Mouse (Mus musculus): ENCODE results near the gene Ctc1. TPM values are rescaled to one million over a fixed set of nuclear protein-coding genes. Genes with fewer than 3 reads are reported as not detected.

The Ctc1 gene
- total RNA-seq, 2 experiments from 2014 or later: 35.5 to 36.0 TPM

DNA sequence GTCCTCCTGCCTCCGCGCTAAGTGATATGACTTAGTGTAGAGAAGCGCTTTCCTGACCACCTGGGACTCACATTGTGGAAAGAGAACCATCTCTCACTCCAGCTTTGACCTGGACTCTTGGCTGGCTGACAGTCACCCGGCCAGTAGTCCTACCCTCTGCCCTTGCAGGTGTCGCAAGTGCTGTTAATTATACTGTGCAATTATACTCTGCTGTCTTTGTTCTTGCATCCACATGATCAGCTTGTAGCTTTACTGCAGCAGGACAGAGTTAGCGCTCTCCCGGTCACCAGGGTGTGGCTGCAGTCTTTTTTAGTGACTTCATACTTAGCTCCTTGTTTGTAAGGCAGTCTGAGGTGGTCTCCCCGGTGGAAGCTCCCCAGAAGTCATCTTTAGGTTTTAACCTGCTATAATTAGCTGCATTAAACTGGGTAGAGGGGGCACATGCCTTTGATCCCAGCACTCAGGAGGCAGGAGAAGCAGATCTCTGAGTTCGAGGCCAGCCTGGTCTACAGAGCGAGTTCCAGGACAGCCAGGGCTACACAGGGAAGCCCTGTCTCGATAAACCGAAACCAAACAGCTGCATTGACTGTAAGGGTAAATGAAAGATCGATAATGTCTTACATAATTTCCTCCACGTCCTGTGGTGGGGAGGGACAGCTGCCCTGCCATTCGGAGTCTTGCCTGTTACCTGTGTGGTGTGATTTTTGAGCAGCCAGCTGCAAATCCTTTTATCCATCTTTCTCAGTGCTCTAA, 64.6 kb downstream of the Ctc1 start:
- DNase-seq (ENCODE audit: extremely low spot score in 1 of 2, low spot score in 1 of 2): no peak

DNA sequence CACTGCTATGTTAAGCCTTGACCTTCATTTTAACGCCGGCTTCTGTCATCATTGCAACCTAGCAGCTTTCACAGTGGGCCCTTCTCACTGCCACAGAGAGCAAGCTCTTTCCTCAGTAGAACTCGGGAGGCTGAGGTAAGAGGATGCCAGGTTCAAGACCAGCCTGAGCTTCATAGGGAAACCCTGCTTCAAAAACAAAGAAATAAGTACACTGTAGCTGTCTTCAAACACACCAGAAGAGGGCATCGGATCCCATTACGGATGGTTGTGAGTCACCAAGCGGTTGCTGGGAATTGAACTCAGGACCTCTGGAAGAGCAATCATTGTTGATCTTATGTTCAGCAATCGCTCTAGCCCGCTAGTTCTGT, 65.1 kb downstream of the Ctc1 start:
- DNase-seq (ENCODE audit: extremely low spot score in 1 of 2, low spot score in 1 of 2): no peak

DNA sequence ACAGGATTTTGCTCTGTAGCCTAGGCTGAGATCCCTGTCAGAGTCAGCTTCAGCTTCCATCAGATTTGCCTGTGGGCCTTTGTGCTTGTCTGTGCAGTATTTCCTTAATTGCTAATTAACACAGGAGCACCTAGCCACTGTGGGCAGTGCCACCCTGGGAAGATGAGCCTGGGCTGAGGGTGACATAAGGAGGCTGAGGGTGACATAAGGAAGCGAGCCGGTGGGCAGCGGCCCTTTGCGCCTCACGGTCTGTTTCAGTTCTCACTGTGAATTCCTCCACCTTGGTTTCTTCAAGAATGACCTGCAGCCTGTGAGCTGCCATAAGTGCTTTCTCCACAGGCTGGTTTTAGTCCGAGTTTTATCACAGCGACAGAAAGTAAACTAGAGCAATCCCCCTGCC, 65.9 kb downstream of the Ctc1 start:
- no peak for DNase-seq (ENCODE audit: extremely low spot score in 1 of 2, low spot score in 1 of 2)

GRCm38 (mm10) chr11:69085608-69086007, 69.9 kb downstream of the Ctc1 start:
- DNase-seq (ENCODE audit: extremely low spot score in 1 of 2, low spot score in 1 of 2): no peak

Small RNAs within 50 kb of the gene (microRNA-seq; reads per million reads assigned to microRNA genes)
- 0.55 to 1.00 reads per million in 2 experiments for gene Mir3062

Other genes starting within 250 kb of the Ctc1 start
- 10 to 100 TPM; 88.5 to 90.3 TPM for gene Ndel1, start 144.1 kb upstream of the Ctc1 start, total RNA-seq (2021)
- not detected for gene Rnf222, start 127.4 kb upstream of the Ctc1 start, total RNA-seq (2021)
- 100 to 1,000 TPM; 627 to 764 TPM for gene Rpl26, start 114.3 kb upstream of the Ctc1 start, total RNA-seq (2021)
- gene Odf4, start 88.8 kb upstream of the Ctc1 start, total RNA-seq (2021): not detected
- 1 to 10 TPM; 5.8 to 6.9 TPM for gene Arhgef15, start 58.4 kb upstream of the Ctc1 start, total RNA-seq (2021)
- gene Slc25a35, start 47.8 kb upstream of the Ctc1 start, total RNA-seq (2021): 1 to 10 TPM; 4.4 to 7.6 TPM
- 10 to 100 TPM; 15.1 to 18.1 TPM for gene Rangrf, start 40.7 kb upstream of the Ctc1 start, total RNA-seq (2021)
- 10 to 100 TPM; 18.9 to 29.3 TPM for gene Pfas, start 7.5 kb upstream of the Ctc1 start, total RNA-seq (2021)
- 1 to 10 TPM in 1 of 2 experiments, under 1 TPM in 1; 0.85 to 1.0 TPM for gene Aurkb, start 29.7 kb downstream of the Ctc1 start, total RNA-seq (2021)
- 10 to 100 TPM; 27.4 to 31.4 TPM for gene Borcs6, start 43.8 kb downstream of the Ctc1 start, total RNA-seq (2021)
- gene Tmem107, start 54.9 kb downstream of the Ctc1 start, total RNA-seq (2021): 10 to 100 TPM; 21.1 to 21.6 TPM
- gene Vamp2, start 72.6 kb downstream of the Ctc1 start, total RNA-seq (2021): 1,000 to 10,000 TPM in 1 of 2 experiments, 100 to 1,000 TPM in 1; 978 to 1,010 TPM
- 10 to 100 TPM; 70.1 to 89.0 TPM for gene Per1, start 79.3 kb downstream of the Ctc1 start, total RNA-seq (2021)
- under 1 TPM; 0.80 to 0.96 TPM for gene Hes7, start 104.5 kb downstream of the Ctc1 start, total RNA-seq (2021)
- gene 9130213A22Rik, start 106.7 kb downstream of the Ctc1 start, total RNA-seq (2021): under 1 TPM; 0.68 to 0.89 TPM
- gene Aloxe3, start 110.0 kb downstream of the Ctc1 start, total RNA-seq (2021): 1 to 10 TPM; 5.2 to 6.8 TPM
- gene Alox12b, start 141.1 kb downstream of the Ctc1 start, total RNA-seq (2021): 1 to 10 TPM; 4.0 to 7.2 TPM
- gene Alox8, start 181.9 kb downstream of the Ctc1 start, total RNA-seq (2021): 1 to 10 TPM; 6.0 to 8.2 TPM
- gene Gucy2e, start 221.1 kb downstream of the Ctc1 start, total RNA-seq (2021): 1 to 10 TPM; 1.7 TPM

Data from layer of hippocampus, postnatal 25 days (tissue).